Mouse (Mus musculus) neural tube, embryonic 11.5 days (tissue): ENCODE results near the gene Hist2h3c2. TPM values are rescaled to one million over a fixed set of nuclear protein-coding genes. Genes with fewer than 3 reads are reported as not detected.
A peak's percentile ranks its signal among the peaks of the same experiment; 100 is the strongest.

Experiments
- ATAC-seq: fragments of 200-750 bp; cut with Nextera tagmentation; 2 replicates; pipeline ENCODE4 v1.8.0; 2017; ENCODE audit warnings: moderate number of reproducible peaks, mild to moderate bottlenecking, moderate TSS enrichment, moderate library complexity; ENCODE audit not compliant: insufficient read depth, low FRiP score, low TSS enrichment
- DNase-seq: peaks from one replicate; pipeline ENCODE4 v3.0.0-alpha.2; 2015; ENCODE audit warnings: low spot score
- H3K27ac ChIP-seq: fragments of 300-500 bp; sonication (generic); 2 replicates; pipeline ENCODE4 v1.5.1; 2014; ENCODE audit warnings: low read depth, mild to moderate bottlenecking, low read length
- H3K27me3 ChIP-seq: fragments of 300-500 bp; sonication (generic); 2 replicates; pipeline ENCODE4 v1.6.1; 2014; ENCODE audit warnings: mild to moderate bottlenecking, low read length, mixed read lengths; ENCODE audit not compliant: control insufficient read depth, insufficient read depth
- H3K36me3 ChIP-seq: fragments of 300-500 bp; sonication (generic); 2 replicates; pipeline ENCODE4 v1.6.1; 2014; ENCODE audit warnings: mild to moderate bottlenecking, low read length, moderate library complexity, mixed read lengths; ENCODE audit not compliant: control insufficient read depth, insufficient read depth
- H3K4me1 ChIP-seq: fragments of 300-500 bp; sonication (generic); 2 replicates; pipeline ENCODE4 v1.6.1; 2014; ENCODE audit warnings: low read length, mixed read lengths; ENCODE audit not compliant: control insufficient read depth, insufficient read depth
- H3K4me2 ChIP-seq: fragments of 300-500 bp; sonication (generic); 2 replicates; pipeline ENCODE4 v1.6.1; 2014; ENCODE audit warnings: low read depth, mild to moderate bottlenecking, moderate library complexity
- H3K4me3 ChIP-seq: fragments of 300-500 bp; sonication (generic); 2 replicates; pipeline ENCODE4 v1.5.1; 2014; ENCODE audit warnings: low read depth, low read length
- H3K9ac ChIP-seq: fragments of 300-500 bp; sonication (generic); 2 replicates; pipeline ENCODE4 v1.6.1; 2014; ENCODE audit warnings: mild to moderate bottlenecking, low read length
- H3K9me3 ChIP-seq: fragments of 300-500 bp; sonication (generic); 2 replicates; pipeline ENCODE4 v1.6.1; 2016; ENCODE audit warnings: low read length; ENCODE audit not compliant: control insufficient read depth
- WGBS: fragments of 180-500 bp; shearing (Covaris S2); extraction: QIAGEN DNeasy Blood & Tissue Kit; methylation state at CpG from one replicate; pipeline ENCODE4 v1.1.7; 2014; 5-methylcytosine and 5-hydroxymethylcytosine counted together
- polyA plus RNA-seq: library from polyadenylated mRNA; unstranded; fragments of >200 nt; fragmentation: Nextera tagmentation; extraction: Ambion mirVana; gene quantifications from 2 replicates; pipeline ENCODE4 v1.2.1, GENCODE M21; 2014

Gene Hist2h3c2
- polyA plus RNA-seq, 1 experiment from 2014 or later = 6.7 TPM

GRCm38 (mm10) chr3:96262979-96263550, 24.1 kb upstream of the Hist2h3c2 start, which contains the start of gene Hist2h4:
TSS of gene Hist2h4 (minus strand) at chr3:96263311.
- Histone ChIP-seq H3K36me3 (no peaks in the 10 kb centered on the region), H3K4me2 (peak within 1 kb of the TSS; percentile 83), H3K9ac (peak within 1 kb of the TSS; percentile 82), H3K4me3 (peak within 1 kb of the TSS; percentile 57), H3K9me3 (no peaks in the 10 kb centered on the region), H3K27me3 (no peaks in the 10 kb centered on the region), H3K27ac (peak within 1 kb of the TSS; percentile 98), H3K4me1 (peaks cover 16% of the 10 kb centered on the region; the same call in 1 of the 2 replicates)
- peak; percentile 94 for DNase-seq
- peak; percentile 83 for ATAC-seq
- under 1% methylated on average over 40 of the region's 40 CpGs for WGBS

GRCm38 (mm10) chr3:96262216-96262875, 23.4 kb upstream of the Hist2h3c2 start:
- peak; percentile 82 for ATAC-seq
- H3K9me3 ChIP-seq = no peaks in the 10 kb centered on the region
- H3K4me2 ChIP-seq = peak overlapping the region; percentile 83
- peak overlapping the region; percentile 57 for H3K4me3 ChIP-seq
- no peaks in the 10 kb centered on the region for H3K36me3 ChIP-seq
- no peaks in the 10 kb centered on the region for H3K27me3 ChIP-seq
- H3K27ac ChIP-seq = peak overlapping the region; percentile 98
- peak overlapping the region; percentile 82 for H3K9ac ChIP-seq
- H3K4me1 ChIP-seq = peaks cover 16% of the 10 kb centered on the region; the same call in 1 of the 2 replicates
- under 1% methylated on average over 19 of the region's 19 CpGs for WGBS
- DNase-seq = peak; percentile 84

- peak overlapping the region; percentile 98 for H3K27ac ChIP-seq
- H3K36me3 ChIP-seq = no peaks in the 10 kb centered on the region
- no peak for DNase-seq
- WGBS = 60% methylated on average over 3 of the region's 3 CpGs
- H3K4me3 ChIP-seq = no peak overlapping the region; the same call in 1 of the 2 replicates
- H3K9me3 ChIP-seq = no peaks in the 10 kb centered on the region
- peak overlapping the region; percentile 82 for H3K9ac ChIP-seq
- ATAC-seq = no peak
- H3K4me2 ChIP-seq = peak overlapping the region; percentile 83
- no peaks in the 10 kb centered on the region for H3K27me3 ChIP-seq
- peaks cover 13% of the 10 kb centered on the region; the same call in 1 of the 2 replicates for H3K4me1 ChIP-seq
Observed at GRCm38 (mm10) chr3:96261623-96262022, 22.7 kb upstream of the Hist2h3c2 start.

DNA sequence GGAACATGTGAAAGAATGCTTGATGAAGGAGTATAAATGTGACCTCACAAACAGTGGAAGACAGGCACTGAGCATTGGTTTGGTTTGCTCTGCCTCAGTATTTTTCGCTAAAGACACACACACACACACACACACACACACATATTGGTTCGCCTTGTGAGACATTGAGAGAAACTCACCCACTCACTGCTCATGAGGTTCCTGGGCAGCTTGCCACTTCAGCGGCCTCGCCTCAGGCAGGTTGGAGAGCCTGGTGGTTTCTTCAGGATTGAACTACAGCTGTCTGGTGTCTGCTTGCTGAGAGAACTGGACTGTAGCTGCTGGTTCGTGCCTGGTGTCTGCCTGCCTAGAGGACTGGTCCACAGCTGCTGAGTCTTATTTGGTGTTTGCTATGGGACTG, 21.3 kb upstream of the Hist2h3c2 start:
- H3K27ac ChIP-seq = no peak overlapping the region
- H3K36me3 ChIP-seq = no peaks in the 10 kb centered on the region
- no peaks in the 10 kb centered on the region for H3K27me3 ChIP-seq
- 92% methylated on average over 5 of the region's 5 CpGs for WGBS
- DNase-seq (no peak), ATAC-seq (no peak)
- H3K9me3 ChIP-seq = no peaks in the 10 kb centered on the region
- peaks cover 13% of the 10 kb centered on the region; the same call in 1 of the 2 replicates for H3K4me1 ChIP-seq
- no peak overlapping the region for H3K9ac ChIP-seq
- no peak overlapping the region for H3K4me3 ChIP-seq
- H3K4me2 ChIP-seq = no peak overlapping the region

GRCm38 (mm10) chr3:96257190-96257589, 18.3 kb upstream of the Hist2h3c2 start:
- Histone ChIP-seq H3K9ac (no peak overlapping the region), H3K27ac (no peak overlapping the region), H3K4me2 (no peak overlapping the region), H3K27me3 (no peaks in the 10 kb centered on the region), H3K9me3 (no peaks in the 10 kb centered on the region), H3K4me1 (no peaks in the 10 kb centered on the region), H3K36me3 (no peaks in the 10 kb centered on the region), H3K4me3 (no peak overlapping the region)
- DNase-seq (no peak), ATAC-seq (no peak)
- 82% methylated on average over 3 of the region's 3 CpGs for WGBS

DNA sequence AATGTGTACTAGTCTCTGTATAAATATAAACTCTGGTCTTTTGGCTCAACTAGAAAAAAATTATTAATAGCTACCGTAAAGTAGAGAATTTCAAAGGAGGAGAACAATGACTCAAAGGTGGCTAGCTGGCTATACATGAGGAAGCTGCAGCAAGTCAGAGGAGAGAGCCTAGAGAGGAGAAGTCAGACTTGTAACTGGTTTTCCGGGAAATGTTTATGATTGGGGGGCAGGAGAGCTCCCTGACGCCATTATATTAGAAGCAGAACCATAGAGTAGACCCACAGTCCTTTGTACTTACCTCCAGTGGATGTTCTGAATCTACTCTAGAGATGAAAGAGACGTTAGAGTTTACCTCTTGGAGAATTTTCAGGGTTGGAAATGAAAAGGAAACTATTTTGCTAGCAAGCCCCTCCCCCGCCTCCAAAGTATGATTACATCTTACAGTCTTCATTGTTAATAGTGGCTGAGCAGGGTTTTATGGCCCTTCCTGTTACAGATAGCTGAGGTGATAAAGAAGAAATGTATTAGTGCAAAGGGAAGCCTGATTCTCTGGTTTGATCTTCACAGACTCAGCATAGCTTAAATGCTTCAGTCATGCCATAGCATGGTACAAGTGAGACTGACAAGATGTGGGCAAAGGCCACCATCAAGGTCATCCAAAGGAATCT, 17.1 kb upstream of the Hist2h3c2 start:
- no peak overlapping the region for H3K4me2 ChIP-seq
- no peaks in the 10 kb centered on the region for H3K9me3 ChIP-seq
- no peak overlapping the region for H3K27ac ChIP-seq
- DNase-seq (no peak), ATAC-seq (no peak)
- WGBS = 87% methylated on average over 5 of the region's 5 CpGs
- H3K4me1 ChIP-seq = no peaks in the 10 kb centered on the region
- H3K27me3 ChIP-seq = no peaks in the 10 kb centered on the region
- H3K9ac ChIP-seq = no peak overlapping the region
- no peak overlapping the region for H3K4me3 ChIP-seq
- H3K36me3 ChIP-seq = no peaks in the 10 kb centered on the region

- no peaks in the 10 kb centered on the region for H3K27me3 ChIP-seq
- H3K4me2 ChIP-seq = no peak overlapping the region
- no peaks in the 10 kb centered on the region for H3K9me3 ChIP-seq
- H3K9ac ChIP-seq = no peak overlapping the region
- no peak overlapping the region for H3K4me3 ChIP-seq
- H3K4me1 ChIP-seq = no peaks in the 10 kb centered on the region
- no peaks in the 10 kb centered on the region for H3K36me3 ChIP-seq
- DNase-seq (peak; percentile 48), ATAC-seq (no peak)
- no peak overlapping the region for H3K27ac ChIP-seq
- WGBS = 61% methylated on average over 10 of the region's 10 CpGs
Observed at GRCm38 (mm10) chr3:96254683-96255355, 15.9 kb upstream of the Hist2h3c2 start.

DNA sequence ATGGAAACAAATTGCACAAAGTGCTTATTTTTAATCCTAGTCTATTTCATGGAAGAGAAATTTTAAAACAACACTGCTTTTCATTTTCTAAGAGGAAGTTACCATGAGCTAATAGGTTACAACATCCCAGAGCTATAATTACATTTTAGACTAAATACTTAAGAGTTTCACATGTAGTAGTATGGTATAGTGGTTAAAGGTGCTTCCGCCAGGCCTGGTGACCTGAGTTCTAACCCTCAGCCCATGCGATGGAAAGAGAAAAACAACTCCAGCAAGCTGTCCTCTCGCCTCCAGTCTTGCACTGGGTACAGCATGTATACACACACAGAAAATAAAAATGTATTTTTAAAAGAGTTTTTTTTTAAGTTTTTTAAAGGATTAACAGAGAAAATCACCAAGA, 12.9 kb upstream of the Hist2h3c2 start:
- no peak overlapping the region for H3K9ac ChIP-seq
- no peaks in the 10 kb centered on the region for H3K27me3 ChIP-seq
- H3K36me3 ChIP-seq = no peaks in the 10 kb centered on the region
- H3K27ac ChIP-seq = no peak overlapping the region
- H3K4me2 ChIP-seq = no peak overlapping the region
- H3K9me3 ChIP-seq = no peaks in the 10 kb centered on the region
- H3K4me1 ChIP-seq = 0 out of 2 replicates have a peak, but pooled peaks cover 2% of the 10 kb centered on the region
- 90% methylated on average over 3 of the region's 3 CpGs for WGBS
- no peak overlapping the region for H3K4me3 ChIP-seq
- ATAC-seq (no peak), DNase-seq (no peak)
